Mouse (Mus musculus): ENCODE measurements at regions not wholly inside any gene's neighbourhood (a gene's known extent, or its start where the extent isn't known, plus 50 kb on each side); places are given as distances from the start of the nearest gene placed in this dataset.

DNA sequence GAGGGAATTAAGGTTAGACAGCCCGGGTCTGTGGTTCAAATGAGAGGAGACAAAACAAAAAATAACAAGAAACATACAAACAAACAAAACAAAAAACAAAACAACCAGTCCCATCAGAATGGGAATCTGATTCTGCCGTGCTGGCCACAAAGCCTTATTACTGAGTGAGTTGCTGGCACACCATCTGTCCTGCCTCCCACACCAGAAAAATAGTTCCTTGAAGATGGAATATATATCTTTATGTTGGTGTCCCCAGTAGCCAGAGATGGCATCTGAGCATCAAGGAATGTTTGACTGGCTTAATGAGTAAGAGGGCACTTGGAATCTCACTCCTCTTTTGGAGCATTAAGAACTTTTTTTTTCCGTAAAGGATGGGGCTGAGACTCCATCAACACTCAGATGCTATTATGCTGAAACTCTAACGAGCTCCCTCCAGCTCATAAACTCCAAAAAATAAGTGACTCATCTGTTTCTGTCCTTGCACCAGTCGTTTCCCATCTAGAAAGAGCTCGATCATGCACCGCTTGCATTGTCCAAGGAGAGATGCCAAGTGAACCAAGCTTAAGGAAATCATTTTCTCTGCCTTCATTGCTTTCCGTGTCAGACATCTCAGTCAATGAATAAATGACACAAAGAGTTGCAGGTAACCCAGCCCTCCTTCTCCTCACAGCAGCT, 329.0 kb upstream of the Kdm8 start:
- Histone ChIP-seq H3K4me3 (ENCODE audit: insufficient read depth, low read length) (no peak overlapping the region), H3K4me1 (ENCODE audit: control insufficient read depth, insufficient read depth, low read length) (no peaks in the 10 kb centered on the region), H3K27ac (ENCODE audit: insufficient read depth, low read length) (no peak overlapping the region)
- no peak for TF ChIP-seq POLR2A (IDR thresholded peaks at IDR 0.05; ENCODE audit: low read depth, low read length)
- no peak for TF ChIP-seq CTCF (IDR thresholded peaks at IDR 0.05; ENCODE audit: borderline replicate concordance, insufficient read depth, low read length)

DNA sequence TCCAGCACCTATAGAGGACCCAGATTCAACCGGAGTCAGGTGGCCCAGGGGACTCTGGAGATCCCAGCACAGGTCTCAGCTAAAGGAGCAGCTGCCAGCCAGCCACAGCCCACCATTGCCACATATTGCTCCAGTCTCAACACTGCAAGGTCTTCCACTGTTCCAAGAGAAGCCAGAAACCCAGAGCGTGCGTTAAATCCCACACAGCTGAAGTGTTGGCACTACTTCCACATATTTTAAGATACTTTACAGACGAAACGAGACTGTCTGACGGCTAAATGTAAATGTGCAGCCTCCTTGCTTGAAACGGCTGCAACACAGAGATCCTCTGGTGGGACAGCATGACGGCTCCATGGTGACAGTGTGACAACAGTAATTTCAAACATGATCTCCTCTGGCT, 327.3 kb upstream of the Kdm8 start:
- H3K4me1 ChIP-seq (ENCODE audit: control insufficient read depth, insufficient read depth, low read length), result no peaks in the 10 kb centered on the region
- no peak overlapping the region for H3K27ac ChIP-seq (ENCODE audit: insufficient read depth, low read length)
- no peak overlapping the region for H3K4me3 ChIP-seq (ENCODE audit: insufficient read depth, low read length)
- TF ChIP-seq CTCF (IDR thresholded peaks at IDR 0.05; ENCODE audit: borderline replicate concordance, insufficient read depth, low read length), result no peak
- no peak for TF ChIP-seq POLR2A (IDR thresholded peaks at IDR 0.05; ENCODE audit: low read depth, low read length)

DNA sequence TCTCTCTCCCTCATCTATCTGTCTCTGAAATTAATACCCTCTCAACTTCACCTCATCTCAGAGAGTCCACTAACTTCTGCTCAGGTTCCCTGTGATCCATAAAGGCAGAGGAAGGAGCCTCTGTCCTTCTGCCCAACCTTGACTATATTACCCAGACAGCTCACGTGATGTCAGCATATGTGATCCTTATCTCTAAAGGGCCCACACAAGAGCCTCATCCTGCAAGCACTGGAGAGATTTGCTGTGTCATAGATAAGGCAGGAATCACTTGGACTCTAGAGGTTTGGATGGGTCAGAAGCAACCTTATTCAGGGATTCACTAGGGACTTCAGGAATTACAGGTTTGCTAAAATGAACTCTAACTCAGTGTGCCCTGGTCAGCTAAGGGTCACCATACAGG, 315.3 kb upstream of the Kdm8 start:
- no peaks in the 10 kb centered on the region for H3K4me1 ChIP-seq (ENCODE audit: control insufficient read depth, insufficient read depth, low read length)

DNA sequence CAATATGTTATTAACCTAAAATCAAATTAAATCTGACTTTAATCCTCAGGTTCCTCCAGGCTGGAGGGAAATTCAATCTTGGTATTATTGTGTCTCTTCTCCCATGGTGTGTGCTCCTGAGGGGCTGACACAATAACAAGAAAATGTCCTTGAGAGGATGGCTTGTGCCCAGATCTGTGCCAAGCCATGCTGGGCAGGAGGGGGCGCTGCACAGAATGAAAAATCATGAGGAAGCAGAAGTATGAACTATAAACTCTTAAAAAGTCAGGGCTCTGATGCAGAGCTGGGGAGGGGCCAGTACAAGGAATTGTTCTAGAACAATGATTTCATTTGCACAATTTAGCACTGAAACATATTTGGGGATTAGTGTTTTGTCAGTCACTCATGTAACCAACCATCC, 312.5 kb upstream of the Kdm8 start:
- H3K27ac ChIP-seq (ENCODE audit: insufficient read depth, low read length), result no peak overlapping the region
- no peak for TF ChIP-seq POLR2A (IDR thresholded peaks at IDR 0.05; ENCODE audit: low read depth, low read length)
- no peak for TF ChIP-seq CTCF (IDR thresholded peaks at IDR 0.05; ENCODE audit: borderline replicate concordance, insufficient read depth, low read length)
- H3K4me3 ChIP-seq (ENCODE audit: insufficient read depth, low read length), result no peak overlapping the region
- no peaks in the 10 kb centered on the region for H3K4me1 ChIP-seq (ENCODE audit: control insufficient read depth, insufficient read depth, low read length)

More for the DNA sequence above, 315.3 kb upstream of the Kdm8 start:
- no peak for TF ChIP-seq CTCF (IDR thresholded peaks at IDR 0.05; ENCODE audit: borderline replicate concordance, insufficient read depth, low read length)
- TF ChIP-seq POLR2A (IDR thresholded peaks at IDR 0.05; ENCODE audit: low read depth, low read length), result no peak
- Histone ChIP-seq H3K27ac (ENCODE audit: insufficient read depth, low read length) (no peak overlapping the region), H3K4me3 (ENCODE audit: insufficient read depth, low read length) (no peak overlapping the region)

DNA sequence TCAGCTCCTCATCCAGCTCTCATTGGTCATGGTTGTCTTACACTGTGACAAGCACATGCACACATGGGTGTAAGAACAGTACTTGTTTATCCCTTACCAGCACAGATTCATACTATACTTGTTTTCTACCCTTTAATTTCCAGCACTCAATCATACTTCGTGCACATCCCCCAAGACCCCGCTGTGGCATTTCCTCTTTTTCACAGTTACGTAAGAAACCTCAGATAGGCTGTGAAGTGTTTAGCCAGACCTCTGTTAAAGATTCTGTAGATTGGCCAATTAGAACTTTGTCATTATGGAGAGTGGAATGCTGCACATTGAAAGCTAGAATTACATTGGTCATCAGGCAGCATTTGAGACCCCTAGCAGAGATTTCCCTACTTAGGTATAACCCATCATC, 305.9 kb upstream of the Kdm8 start:
- no peak overlapping the region for H3K4me3 ChIP-seq (ENCODE audit: insufficient read depth, low read length)
- H3K4me1 ChIP-seq (ENCODE audit: control insufficient read depth, insufficient read depth, low read length), result no peaks in the 10 kb centered on the region
- H3K27ac ChIP-seq (ENCODE audit: insufficient read depth, low read length), result no peak overlapping the region
- TF ChIP-seq CTCF (IDR thresholded peaks at IDR 0.05; ENCODE audit: borderline replicate concordance, insufficient read depth, low read length) (no peak), POLR2A (IDR thresholded peaks at IDR 0.05; ENCODE audit: low read depth, low read length) (no peak)

DNA sequence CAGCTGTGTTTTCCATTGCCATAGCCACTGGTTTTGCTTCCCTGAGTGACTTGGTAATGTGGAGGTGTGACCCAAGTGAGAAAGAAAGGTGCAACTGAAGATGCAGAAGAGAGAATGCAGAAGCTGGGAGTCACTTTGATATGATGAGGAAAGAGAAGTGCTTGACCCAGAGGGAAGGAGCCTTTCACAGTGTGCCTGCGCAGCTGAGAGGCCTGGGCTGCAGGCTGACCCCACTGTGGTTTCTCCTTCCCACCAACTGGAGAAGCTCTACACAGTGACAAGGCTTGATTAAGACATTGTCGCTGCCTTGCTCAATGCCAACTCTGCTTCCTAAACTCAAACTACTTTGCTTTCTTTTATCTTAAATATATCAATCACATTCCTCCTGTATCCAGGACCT, 305.3 kb upstream of the Kdm8 start:
- Histone ChIP-seq H3K4me1 (ENCODE audit: control insufficient read depth, insufficient read depth, low read length) (no peaks in the 10 kb centered on the region), H3K4me3 (ENCODE audit: insufficient read depth, low read length) (no peak overlapping the region), H3K27ac (ENCODE audit: insufficient read depth, low read length) (no peak overlapping the region)
- TF ChIP-seq CTCF (IDR thresholded peaks at IDR 0.05; ENCODE audit: borderline replicate concordance, insufficient read depth, low read length) (no peak), POLR2A (IDR thresholded peaks at IDR 0.05; ENCODE audit: low read depth, low read length) (no peak)

DNA sequence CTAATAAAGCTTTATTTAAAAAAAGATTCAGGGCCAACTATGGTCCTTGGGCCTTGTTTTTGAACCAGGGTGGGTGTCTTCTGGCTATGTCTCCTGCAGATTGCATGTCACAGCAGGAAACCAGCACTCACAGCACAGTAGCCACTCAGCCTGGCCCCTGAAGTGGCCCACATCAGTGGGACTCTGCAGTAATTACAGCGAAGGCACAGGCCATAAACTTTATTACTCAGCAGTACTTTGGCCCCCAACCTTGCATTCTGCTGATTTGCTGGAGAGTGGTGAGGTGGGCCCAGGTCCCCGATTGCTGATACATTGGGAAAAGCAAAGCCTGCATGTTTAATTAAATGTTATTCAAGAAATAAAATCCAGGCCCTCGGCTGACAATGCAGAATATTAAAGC, 303.6 kb upstream of the Kdm8 start:
- Histone ChIP-seq H3K4me3 (ENCODE audit: insufficient read depth, low read length) (no peak overlapping the region), H3K27ac (ENCODE audit: insufficient read depth, low read length) (no peak overlapping the region), H3K4me1 (ENCODE audit: control insufficient read depth, insufficient read depth, low read length) (no peaks in the 10 kb centered on the region)
- TF ChIP-seq POLR2A (IDR thresholded peaks at IDR 0.05; ENCODE audit: low read depth, low read length) (no peak), CTCF (IDR thresholded peaks at IDR 0.05; ENCODE audit: borderline replicate concordance, insufficient read depth, low read length) (no peak)

DNA sequence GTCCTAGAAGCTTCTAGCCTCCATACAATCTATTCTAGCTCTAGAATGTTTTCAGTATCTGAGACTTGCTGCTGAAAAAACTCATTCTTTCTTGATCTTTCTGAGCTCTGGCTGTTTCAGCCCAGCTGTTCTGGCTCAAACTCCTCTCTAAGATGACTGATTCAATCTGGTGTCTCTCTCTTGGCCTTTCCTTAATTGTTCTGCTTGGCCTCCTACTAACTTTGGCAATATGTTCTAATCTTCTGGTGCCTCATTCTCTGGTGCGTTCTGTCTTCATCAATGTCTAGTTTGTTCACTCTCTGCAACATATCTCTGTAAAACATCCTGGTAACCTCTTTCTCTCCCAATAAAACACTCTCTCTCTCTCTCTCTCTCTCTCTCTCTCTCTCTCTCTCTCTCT, 302.6 kb upstream of the Kdm8 start:
- H3K4me1 ChIP-seq (ENCODE audit: control insufficient read depth, insufficient read depth, low read length), result no peaks in the 10 kb centered on the region
- no peak overlapping the region for H3K27ac ChIP-seq (ENCODE audit: insufficient read depth, low read length)
- TF ChIP-seq CTCF (IDR thresholded peaks at IDR 0.05; ENCODE audit: borderline replicate concordance, insufficient read depth, low read length) (no peak), POLR2A (IDR thresholded peaks at IDR 0.05; ENCODE audit: low read depth, low read length) (no peak)
- no peak overlapping the region for H3K4me3 ChIP-seq (ENCODE audit: insufficient read depth, low read length)

DNA sequence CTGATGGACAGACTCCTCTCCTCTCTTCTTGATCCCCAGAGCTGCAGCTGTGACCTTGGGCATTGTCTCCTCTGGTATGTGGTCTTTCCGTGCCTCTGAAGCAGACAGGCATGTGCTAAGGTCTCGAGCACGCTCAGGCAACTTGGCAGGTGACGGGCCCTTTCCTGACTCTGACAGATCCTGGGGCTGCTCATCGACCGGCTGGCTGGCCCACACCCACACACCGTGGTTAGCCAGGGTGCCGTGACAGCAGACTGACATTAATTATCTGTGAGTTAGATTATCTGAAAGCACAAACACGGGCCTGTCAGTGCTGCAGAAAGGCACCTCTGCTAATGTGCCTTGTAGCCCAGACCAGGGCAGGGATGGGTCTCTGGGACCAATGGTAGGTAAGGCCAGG, 298.5 kb upstream of the Kdm8 start:
- H3K27ac ChIP-seq (ENCODE audit: insufficient read depth, low read length), result no peak overlapping the region
- H3K4me3 ChIP-seq (ENCODE audit: insufficient read depth, low read length), result no peak overlapping the region
- no peak for TF ChIP-seq CTCF (IDR thresholded peaks at IDR 0.05; ENCODE audit: borderline replicate concordance, insufficient read depth, low read length)
- TF ChIP-seq POLR2A (IDR thresholded peaks at IDR 0.05; ENCODE audit: low read depth, low read length), result no peak
- no peaks in the 10 kb centered on the region for H3K4me1 ChIP-seq (ENCODE audit: control insufficient read depth, insufficient read depth, low read length)

DNA sequence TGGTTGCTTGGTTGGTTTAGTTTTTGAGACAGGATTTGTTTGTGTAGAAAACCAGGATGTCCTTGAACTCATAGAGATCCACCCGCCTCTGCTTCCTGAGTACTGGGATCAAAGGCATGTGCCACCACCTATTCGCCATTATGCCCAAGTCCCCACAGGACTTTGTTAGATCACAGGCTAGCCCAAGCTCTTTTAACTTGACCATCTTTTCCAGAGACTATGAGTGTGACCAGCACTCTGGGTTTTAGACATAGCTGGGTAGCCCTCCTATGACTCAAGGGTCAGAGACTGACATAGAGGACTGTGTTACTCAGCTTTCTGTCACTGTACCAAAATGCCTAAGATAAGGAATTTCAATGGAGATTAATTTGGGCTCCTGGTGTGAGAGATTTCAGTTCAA, 295.3 kb upstream of the Kdm8 start:
- Histone ChIP-seq H3K4me1 (ENCODE audit: control insufficient read depth, insufficient read depth, low read length) (no peaks in the 10 kb centered on the region), H3K4me3 (ENCODE audit: insufficient read depth, low read length) (no peak overlapping the region), H3K27ac (ENCODE audit: insufficient read depth, low read length) (no peak overlapping the region)
- TF ChIP-seq POLR2A (IDR thresholded peaks at IDR 0.05; ENCODE audit: low read depth, low read length) (no peak), CTCF (IDR thresholded peaks at IDR 0.05; ENCODE audit: borderline replicate concordance, insufficient read depth, low read length) (no peak)

DNA sequence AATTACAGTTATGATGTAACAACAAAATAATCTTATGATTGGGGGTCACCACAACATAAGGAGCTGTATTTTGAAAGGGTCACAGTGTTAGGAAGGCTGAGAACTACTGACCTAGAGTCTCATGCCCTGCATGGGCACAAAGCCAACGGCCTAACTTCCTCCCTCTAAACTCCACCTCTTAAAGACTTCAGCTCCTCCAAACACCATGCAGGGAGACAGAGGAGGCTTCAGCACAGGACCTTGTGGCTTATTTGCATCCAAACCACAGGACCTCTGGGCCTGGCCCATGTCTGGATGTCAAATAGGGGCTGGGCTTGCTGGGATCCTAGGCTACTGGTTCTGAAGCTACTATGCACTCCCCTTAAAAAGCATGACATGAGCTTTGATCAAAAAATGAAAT, 294.7 kb upstream of the Kdm8 start:
- Histone ChIP-seq H3K27ac (ENCODE audit: insufficient read depth, low read length) (no peak overlapping the region), H3K4me1 (ENCODE audit: control insufficient read depth, insufficient read depth, low read length) (no peaks in the 10 kb centered on the region), H3K4me3 (ENCODE audit: insufficient read depth, low read length) (no peak overlapping the region)
- no peak for TF ChIP-seq POLR2A (IDR thresholded peaks at IDR 0.05; ENCODE audit: low read depth, low read length)
- no peak for TF ChIP-seq CTCF (IDR thresholded peaks at IDR 0.05; ENCODE audit: borderline replicate concordance, insufficient read depth, low read length)
